Mouse (Mus musculus) heart, adult 11 months (tissue): ENCODE data around the gene Gbe1.
A peak's percentile ranks its signal among the peaks of the same experiment; 100 is the strongest.

Experiments
- DNase-seq: peaks from one replicate; pipeline ENCODE4 v3.0.0; 2022

Gbe1 gene

DNA sequence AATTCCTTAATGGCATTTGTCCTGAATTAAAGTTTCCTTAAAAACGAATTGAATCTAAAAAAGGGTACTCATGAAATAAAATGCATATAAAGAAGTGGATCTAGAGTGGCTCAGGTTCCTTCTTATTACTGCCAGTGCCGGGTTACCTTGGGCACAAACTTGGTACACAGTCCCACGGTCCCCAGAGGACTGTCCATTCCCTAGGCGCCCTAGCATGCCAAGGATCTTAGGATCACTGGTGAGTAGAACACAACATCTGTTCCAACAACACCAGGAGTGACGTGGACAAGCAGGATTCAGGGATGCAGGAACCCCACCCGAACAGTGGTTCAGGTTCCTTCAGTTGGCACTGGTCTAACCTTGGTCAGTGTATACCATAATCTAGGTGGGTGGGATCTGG, 44.6 kb downstream of the Gbe1 start:
- DNase-seq, result no peak

- no peak for DNase-seq
These were observed 51.5 kb downstream of the Gbe1 start for GRCm38 (mm10) chr16:70365229-70365628.

- DNase-seq, result no peak
These were observed 67.3 kb downstream of the Gbe1 start for GRCm38 (mm10) chr16:70381045-70381444.

DNA sequence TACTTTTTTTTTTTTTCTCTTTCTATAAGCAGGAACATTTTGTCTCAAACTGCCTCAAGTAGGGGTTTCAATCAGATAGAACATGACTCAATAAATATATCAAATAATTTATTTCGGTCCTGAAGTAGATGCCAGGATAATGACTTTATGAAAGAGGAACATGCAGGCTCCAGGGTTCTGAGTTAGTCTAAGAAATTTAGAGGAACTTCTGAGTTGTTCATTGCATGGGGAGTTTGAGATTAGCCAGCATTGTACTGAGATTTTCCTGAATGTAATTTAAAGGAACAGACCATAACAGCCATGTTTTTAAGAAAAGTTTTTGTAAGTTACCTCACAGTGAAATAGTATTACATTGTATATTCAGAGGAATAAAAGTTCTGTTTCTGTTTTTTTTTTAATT, 71.7 kb downstream of the Gbe1 start:
- DNase-seq, result no peak

DNA sequence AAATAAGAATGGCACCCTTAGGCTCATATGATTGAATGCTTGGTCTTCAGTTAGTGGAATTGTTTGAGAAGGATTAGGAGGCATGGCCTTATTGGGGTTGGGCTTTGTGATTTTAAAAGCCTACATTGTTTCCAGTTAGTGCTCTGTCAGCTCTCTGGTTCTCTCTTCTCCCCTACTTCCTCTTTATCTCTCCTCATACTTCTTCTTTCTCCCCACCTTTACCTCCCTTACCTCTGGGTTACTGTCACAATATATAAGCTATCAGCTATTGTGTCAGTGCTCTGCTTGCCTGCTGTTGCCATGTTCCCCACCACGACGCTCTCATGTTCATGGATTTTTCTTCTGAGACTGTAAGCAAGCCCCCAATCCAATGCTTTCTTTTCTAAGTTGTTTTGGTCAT, 73.6 kb downstream of the Gbe1 start:
- no peak for DNase-seq

DNA sequence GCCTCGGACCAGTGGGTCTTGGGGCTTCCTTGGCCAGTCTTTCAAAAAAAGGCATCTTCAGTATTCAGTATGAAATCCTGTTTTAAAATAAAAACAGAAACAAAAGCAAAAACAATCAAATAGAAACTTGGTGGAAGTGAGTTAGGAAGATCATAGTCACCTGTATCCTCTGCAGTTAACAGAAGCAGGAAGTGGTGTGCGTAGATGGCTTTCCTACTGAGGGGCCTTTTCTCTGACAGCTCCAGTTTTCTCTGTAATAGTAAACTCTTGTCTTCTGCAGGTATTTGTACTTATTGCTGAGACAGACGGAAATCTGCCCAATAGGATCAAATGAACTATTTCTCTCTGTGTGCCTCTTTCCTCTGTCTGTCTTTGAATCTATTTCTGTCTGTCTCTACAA, 81.5 kb downstream of the Gbe1 start:
- no peak for DNase-seq

GRCm38 (mm10) chr16:70407780-70408179, 94.0 kb downstream of the Gbe1 start:
- no peak for DNase-seq

GRCm38 (mm10) chr16:70421077-70421476, 107.3 kb downstream of the Gbe1 start:
- no peak for DNase-seq

- DNase-seq, result no peak
These were observed 135.8 kb downstream of the Gbe1 start for GRCm38 (mm10) chr16:70449520-70449919.

DNA sequence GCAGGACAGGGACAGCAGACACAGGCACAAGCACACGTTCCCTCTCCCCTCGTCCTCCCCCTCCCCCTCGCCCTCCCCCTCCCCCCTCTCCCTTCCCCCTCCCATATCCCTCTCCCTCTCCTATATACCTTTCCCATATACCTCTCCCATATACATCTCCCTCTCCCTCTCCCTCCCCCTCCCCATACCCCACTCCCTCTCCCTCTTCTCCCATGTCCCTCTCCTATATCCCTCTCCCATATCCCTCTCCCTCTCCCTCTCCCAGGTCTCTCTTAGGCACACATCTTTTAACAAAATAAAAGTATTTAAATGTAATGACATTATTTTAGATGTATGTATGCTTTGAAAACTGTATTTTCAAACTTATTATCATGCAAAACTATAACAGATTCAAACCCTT, 161.8 kb downstream of the Gbe1 start:
- DNase-seq, result no peak

DNA sequence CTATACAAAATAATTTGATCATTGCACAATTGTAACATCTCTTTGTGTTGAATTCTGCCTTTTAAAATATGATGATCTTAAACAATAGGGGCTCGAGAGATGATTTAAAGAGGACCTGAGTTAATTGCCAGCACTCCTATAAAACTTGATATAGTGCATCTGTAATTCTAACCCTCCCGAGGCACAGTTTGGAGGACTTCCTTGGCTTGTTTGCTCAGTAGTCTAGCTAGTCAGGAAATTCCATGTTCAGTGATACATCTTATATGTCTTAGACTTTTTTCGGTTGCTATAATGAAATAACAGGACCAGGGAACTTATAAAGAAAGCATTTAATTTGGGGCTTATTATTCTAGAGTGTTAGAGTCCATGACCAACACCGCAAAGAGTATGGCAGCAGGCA, 162.4 kb downstream of the Gbe1 start:
- no peak for DNase-seq

DNA sequence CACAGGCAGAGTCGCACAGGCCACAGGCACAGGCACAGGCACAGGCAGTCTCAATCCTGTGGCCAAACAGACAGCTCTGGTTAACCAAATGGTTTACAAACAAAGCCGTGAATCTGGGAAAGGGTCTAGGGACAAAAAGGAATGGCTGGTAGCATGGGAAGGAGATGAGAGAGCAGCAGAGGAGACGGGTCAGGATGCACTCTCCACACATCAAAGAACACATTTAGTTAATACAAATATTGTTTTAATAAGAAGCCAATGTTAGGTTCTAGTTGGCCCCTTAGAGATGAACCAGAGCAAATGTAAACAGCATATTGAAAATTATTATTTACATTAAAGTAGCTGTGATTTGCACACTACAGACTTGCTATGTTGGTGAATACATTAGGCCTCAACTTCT, 166.7 kb downstream of the Gbe1 start:
- DNase-seq, result no peak

GRCm38 (mm10) chr16:70506457-70506856, 192.7 kb downstream of the Gbe1 start:
- DNase-seq, result no peak

DNA sequence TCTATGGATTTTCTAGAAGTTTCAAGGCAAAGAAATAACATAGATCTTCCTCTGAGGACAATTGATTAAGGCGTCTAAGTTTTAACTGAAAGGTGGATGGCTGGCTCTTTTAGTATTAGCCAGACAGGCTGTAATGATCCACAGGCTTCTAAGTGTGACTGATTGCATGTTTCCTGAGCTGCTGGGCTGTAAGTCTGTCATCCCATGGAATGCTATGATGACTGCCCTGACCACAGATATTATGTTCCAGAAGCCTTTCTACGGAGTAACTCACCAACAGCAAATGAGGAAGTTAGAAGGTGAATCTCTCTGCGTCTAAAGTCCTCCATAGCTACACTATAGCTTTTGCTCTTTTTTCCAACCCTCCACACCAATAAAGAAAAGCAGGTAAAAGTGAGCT, 197.2 kb downstream of the Gbe1 start:
- no peak for DNase-seq

- no peak for DNase-seq
These were observed 209.1 kb downstream of the Gbe1 start for GRCm38 (mm10) chr16:70522861-70523260.

DNA sequence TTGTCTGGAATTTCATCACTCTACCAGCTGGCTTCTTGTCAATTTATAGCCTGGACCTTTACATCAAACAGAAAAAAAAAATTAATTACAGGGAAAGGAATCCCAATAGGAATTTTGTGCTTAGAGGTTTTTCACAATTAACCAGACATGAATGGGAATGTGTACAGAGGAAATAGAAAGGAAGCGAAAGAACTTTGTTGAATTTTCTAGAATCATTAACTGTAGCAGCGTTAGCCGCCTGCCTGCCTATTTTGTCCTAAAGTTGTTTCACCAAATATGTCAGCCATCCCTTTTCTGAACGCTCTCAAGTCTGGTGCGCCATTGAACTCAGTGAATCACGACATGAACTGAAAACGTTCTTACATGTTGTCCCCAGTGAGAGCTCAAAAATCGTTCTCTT, 209.8 kb downstream of the Gbe1 start:
- no peak for DNase-seq

- no peak for DNase-seq
These were observed 210.5 kb downstream of the Gbe1 start for GRCm38 (mm10) chr16:70524273-70524672.

DNA sequence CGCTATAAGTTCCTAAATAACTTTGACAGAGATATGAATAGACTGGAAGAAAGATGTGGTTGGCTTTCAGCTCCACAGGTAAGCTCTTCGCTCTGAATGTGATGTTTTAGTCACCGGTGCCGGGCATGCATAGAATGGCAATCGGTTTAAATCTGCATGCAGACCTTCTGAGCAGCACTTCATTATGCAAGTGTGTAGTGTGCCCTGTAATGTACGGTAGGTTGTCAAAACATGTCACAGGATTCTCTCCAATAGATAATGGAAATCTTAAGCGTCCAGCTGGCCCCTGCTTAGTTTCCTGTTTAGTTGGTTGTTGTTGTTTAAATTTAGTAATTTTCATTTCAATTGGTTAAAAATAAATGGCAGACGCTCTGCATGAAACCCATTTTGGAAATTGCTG, 213.5 kb downstream of the Gbe1 start:
- DNase-seq, result no peak

DNA sequence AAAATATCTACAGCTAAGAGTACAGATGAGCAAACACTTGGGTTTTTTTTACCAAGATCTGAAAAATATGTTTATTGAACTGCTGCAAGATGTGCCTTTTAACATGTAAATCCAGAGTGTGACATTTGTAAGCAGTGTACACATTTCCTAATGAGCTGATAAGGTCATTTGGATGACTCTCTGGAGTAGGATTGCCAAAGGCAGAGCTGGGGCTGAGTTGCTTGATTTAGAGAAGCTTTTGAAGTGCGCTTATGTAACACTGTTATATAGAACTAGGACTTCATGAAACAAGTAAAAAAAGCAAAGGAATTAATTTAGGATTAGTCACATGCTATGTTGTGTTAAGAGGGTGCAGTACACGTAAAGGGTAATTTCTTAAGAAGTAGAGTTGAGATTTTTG, 221.5 kb downstream of the Gbe1 start:
- no peak for DNase-seq

DNA sequence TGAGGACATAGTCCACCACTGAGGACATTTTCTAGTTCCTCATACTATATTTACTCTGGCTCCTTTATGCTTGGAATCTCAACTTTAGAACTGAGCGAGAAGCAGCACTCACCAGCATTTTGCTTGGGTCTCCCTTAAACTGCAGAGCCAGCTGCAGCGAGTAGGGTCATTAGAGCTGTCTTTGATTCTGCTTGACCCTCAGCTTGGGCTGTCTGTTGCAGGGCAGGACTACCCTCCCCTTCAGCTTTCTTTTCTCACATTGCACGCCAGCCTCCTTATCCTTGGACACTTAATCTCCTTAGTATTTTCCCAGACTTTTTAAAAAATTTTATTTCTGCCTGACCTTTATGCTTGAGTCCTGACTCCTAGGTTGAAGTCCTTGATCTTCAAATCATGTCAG, 237.1 kb downstream of the Gbe1 start:
- no peak for DNase-seq

- peak; percentile 97 for DNase-seq
These were observed 248.0 kb downstream of the Gbe1 start for GRCm38 (mm10) chr16:70561635-70562348.

DNA sequence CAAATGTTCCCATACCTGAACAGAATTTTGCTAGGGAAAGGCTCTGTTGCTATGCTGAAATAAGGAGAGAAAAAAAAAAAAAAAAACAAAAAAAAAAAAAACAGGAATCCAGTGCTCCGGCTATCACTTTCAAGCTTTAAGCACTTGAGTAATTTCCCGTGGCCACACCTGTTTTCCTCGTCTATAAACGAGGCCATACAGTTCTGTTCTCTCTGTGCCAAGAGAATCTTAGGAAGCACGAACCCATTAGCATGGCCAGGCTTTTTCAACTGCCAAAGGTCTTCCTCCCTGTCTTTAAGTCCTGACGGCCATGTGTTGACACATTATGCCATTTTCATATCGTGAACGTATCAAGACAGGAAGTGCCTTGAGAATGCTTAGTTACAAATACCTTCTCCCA, 248.8 kb downstream of the Gbe1 start:
- peak; percentile 81 for DNase-seq

DNA sequence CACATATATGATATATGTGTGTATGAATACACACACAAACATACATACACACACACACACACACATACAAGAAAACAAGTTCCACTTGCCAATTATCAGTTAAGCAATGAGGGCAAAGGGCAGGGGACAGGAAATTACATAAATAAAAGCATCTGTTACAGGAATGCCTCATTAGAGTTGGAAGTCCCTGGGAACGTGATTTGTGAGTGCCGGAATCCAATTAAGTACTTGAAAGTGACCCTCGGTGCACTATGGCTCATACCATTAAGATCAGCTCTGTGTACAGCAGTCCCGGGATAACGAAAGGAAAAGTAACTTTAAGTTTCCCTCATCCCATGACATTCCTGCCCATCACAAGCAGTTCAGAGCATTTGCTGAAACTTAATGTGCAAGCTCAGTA, 249.7 kb downstream of the Gbe1 start:
- DNase-seq, result peak; percentile 79

DNA sequence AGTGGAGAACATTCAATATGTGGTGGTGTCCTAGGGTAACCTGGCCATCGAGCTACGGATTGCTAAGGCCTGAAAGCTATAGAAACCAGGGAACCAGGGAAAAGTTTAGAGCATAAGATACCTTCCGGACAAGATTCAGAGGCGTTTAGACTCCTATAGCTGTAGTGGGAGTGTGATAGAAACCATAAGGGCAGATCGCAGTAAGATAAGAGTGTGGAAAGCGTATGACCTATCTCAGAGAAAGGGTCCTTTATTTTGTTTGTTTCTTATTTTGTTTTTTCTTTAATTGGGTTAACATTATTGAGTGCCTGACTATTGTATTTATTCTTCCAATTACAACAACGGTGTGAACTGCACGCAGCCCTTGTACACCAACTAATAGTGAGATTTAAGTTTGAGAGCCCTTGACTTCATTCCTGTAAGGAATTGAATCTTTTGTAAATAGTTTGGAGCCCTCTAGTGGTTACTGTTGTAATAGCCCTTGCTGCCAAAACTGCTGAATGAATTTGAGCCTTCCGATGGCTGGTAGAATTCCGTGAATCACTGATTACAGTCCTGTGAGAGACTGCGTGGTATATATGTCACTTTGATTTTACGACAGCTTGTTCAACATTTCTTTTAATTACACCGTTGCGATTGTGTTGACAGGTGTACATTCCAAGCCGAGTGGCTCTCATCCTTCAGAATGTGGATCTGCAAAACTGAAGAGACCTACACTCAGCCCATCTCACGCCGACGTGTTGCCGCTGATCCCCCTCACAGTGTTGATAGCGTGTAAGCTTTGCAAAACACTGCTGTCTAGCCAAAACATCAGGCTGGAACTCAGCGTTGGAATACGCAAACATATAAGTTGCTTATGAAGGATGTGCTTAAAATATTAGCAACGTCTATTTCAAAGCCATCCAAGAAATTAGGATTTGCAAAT, 254.9 kb downstream of the Gbe1 start:
- DNase-seq, result no peak
